Mouse (Mus musculus): ENCODE measurements around the gene Acadvl. TPM values are rescaled to one million over a fixed set of nuclear protein-coding genes. Genes with fewer than 3 reads are reported as not detected.

The Acadvl gene
- total RNA-seq, 1 experiment from 2014 or later: 43.7 TPM

DNA sequence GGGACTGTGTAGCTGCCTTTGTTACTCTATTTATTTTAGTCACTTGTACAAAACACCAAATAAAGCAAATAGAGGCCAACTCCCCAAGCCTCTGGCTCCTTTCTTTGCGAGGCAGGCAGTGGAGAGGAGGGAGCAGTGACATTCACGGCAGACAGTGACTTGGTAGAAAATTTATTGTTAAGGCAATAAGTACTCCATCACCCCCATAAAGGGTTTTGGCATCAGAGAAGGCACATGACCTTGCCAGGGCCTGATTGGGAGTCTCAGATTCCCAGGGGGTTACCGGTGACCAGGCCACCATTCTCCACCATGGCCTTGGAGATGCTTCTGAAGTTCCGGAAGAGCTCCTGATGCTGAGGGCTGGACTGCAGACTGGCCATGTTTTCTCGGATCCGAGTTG lies 5.2 kb downstream of the Acadvl start:
- ATAC-seq (replicated peaks; ENCODE audit: low read depth, poor library complexity, severe bottlenecking): no peak

DNA sequence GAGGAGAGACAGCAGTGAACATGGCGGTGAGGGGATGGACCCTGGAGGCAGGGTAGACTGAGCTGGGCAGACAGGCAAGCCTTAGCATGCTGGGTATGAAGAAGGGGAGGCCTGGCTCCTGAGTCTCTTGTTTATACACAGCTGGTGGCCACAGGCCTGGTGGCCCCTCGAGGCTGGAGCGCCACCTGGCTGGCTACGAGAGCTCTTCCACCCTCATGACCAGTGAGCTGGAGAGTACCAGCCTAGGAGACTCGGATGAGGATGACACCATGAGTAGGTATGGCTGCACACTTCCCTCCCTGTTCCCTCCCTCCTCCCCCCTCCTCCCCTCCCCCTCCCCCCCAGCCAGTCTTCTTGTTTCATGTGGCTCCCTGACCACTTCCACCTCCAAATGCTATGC lies 9.7 kb downstream of the Acadvl start:
- peak; percentile 52; the same call in 1 of the 2 replicates for ATAC-seq (replicated peaks; ENCODE audit: low read depth, poor library complexity, severe bottlenecking)

DNA sequence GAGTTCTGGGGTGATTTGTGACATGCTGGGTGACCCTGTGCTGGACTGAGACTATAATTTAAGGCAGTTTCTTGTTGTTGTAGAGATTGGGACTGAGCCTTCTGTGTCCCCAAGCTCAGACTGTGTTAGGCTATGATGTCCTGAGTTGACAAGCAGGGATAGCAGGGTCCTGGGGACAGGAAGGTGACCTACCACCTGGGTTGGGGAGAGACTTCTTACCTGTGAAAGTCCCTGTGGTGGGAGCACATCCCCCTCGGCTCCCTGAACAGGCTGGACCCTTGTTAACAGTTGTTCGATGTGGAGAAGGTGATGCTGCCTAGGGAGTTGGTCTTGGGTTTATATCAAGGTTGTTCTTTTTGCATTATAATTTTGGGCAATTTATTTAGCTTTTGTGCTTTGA lies 12.7 kb downstream of the Acadvl start:
- ATAC-seq (replicated peaks; ENCODE audit: low read depth, poor library complexity, severe bottlenecking): no peak

DNA sequence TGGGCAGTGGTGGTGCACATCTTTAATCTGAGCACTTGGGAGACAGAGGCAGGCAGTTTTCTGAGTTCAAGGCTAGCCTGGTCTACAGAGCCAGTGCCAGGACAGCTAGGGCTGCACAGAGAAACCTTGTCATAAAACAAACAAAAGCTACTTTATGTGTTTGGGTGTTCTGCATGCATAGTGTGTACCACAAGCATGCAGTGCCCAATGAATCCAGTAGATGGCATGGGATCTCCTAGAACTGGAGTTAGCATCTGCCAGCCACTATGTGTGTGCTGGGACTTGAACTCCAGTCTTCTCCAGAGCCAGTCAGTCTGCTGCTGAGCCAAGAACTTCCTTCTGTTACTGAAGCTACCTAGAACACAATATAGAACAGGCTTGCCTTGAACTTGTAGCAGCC lies 13.3 kb downstream of the Acadvl start:
- ATAC-seq (replicated peaks; ENCODE audit: low read depth, poor library complexity, severe bottlenecking): no peak

DNA sequence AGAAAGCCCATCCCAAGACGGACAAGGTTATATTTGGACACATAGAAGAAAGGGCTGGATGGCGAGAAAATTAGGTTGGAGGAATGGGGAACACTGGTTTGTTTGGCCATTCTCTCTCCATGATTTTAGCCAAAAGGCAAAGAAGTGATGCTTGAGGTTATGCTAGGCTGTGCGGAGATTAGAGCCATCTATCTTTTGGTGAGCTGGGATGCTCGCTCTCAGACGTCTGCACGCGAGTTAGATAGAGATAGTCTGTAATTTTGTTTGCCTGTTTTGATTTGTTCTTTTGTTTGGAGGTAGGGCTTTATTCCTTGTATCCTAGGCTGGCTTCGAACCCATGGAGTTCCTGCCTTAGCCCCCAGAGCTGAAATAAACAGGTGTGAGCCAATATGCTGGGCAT lies 14.1 kb downstream of the Acadvl start:
- ATAC-seq (replicated peaks; ENCODE audit: low read depth, poor library complexity, severe bottlenecking): no peak

DNA sequence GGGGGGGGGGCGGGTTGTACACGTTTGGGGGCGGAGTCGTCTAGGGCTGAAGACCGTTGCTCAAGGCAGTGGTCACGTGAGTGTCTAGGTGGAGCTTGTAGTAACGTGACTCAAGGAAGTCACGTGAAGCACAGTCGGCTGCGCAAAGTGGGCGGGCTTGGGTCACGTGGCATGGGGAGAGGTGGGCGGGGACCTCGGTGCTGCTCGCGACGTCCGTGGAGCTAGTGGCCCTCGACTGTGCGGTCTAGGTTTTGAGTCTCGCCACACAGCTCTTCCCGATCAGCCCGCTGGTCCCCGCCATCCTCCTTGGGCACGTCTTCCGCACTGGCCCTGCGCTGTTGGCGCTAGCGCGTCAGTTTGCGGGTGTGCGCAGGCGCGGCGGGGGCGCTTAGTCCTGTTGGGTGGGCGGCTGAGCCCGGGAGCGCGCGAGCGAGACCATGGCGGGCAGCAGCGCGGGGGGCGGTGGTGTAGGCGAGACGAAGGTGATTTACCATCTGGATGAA lies 14.8 kb downstream of the Acadvl start, which contains the start of gene Dvl2:
Gene Dvl2, plus strand, starts transcription at position 200 of the 503 bp plus-strand sequence.
- ATAC-seq (replicated peaks; ENCODE audit: low read depth, poor library complexity, severe bottlenecking): peak; percentile 63

DNA sequence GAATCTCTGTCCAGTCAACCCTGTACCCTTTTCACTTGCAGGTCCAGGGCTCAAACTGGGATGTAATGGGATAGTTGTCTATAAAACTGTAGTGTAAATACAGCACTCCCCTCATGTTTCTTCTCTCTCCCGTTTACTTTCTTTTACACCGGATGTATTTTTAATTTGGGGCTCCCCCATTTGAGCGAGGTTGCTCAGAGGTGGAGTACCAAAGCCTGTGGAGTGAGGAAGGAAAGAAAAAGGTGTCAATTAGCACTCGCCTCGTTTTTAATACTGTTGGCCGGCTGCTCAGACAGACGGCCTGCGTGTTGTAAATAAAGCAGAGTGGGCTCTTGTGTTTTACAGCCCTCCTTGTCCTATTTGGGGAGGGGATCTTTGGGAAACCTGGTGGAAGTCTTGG lies 15.5 kb downstream of the Acadvl start:
- ATAC-seq (replicated peaks; ENCODE audit: low read depth, poor library complexity, severe bottlenecking): no peak

DNA sequence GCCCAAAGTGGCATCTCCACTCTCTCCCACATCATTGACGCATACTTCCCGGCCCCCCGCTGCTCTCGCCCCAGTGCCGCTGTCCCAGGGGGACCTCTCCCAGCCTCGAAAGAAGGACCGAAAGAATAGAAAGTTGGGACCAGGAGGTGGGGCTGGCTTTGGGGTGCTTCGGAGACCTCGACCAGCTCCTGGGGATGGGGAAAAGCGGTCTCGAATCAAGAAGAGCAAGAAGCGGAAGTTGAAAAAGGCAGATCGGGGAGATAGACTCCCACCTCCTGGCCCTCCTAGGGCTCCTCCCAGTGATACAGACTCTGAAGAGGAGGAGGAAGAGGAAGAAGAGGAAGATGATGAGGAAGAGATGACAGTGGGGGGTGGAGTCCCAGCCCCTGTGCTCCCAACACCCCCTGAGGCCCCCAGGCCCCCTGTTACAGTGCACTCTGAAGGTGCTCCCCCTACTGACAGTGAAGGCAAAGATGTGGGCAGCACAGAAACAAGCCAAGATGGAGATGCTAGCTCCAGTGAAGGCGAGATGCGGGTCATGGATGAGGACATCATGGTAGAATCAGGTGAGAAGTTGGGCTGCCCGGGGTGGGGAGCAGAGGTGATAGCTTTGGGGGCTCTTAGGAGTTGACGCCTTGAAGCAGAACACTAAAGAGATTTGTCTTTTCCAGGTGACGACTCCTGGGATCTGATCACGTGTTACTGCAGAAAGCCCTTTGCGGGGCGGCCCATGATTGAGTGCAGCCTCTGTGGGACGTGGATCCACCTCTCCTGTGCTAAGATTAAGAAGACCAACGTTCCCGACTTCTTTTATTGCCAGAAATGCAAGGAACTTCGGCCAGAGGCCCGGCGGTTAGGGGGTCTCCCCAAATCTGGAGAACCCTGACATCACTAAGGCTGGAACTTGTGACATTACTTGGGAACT lies 16.4 kb downstream of the Acadvl start:
- ATAC-seq (replicated peaks; ENCODE audit: low read depth, poor library complexity, severe bottlenecking): no peak

DNA sequence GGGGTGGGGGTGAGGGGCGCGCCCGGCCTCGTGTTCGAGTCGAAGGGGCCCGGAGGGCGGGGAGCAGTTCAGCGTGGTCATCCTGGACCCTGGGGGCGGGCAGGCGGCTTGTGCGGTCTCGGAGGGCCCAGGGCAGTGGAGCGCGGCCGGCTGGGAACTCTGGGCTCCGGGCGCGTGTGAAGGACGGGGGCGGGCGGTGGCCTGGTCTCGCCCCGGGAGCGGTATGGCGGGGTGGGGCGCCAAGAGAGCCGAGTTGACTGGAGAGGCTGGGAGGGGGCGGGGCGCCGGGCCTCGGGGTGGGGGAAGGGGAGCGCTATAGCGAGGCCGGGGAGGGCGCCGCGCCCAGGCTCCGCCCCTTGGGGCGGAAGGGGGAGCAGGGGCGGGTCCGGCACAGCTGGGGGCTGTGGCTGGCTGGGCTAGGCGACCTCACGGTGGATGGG lies 18.1 kb downstream of the Acadvl start:
- 0 out of 2 replicates have a peak, but pooled peaks have one; percentile 9 for ATAC-seq (replicated peaks; ENCODE audit: low read depth, poor library complexity, severe bottlenecking)

DNA sequence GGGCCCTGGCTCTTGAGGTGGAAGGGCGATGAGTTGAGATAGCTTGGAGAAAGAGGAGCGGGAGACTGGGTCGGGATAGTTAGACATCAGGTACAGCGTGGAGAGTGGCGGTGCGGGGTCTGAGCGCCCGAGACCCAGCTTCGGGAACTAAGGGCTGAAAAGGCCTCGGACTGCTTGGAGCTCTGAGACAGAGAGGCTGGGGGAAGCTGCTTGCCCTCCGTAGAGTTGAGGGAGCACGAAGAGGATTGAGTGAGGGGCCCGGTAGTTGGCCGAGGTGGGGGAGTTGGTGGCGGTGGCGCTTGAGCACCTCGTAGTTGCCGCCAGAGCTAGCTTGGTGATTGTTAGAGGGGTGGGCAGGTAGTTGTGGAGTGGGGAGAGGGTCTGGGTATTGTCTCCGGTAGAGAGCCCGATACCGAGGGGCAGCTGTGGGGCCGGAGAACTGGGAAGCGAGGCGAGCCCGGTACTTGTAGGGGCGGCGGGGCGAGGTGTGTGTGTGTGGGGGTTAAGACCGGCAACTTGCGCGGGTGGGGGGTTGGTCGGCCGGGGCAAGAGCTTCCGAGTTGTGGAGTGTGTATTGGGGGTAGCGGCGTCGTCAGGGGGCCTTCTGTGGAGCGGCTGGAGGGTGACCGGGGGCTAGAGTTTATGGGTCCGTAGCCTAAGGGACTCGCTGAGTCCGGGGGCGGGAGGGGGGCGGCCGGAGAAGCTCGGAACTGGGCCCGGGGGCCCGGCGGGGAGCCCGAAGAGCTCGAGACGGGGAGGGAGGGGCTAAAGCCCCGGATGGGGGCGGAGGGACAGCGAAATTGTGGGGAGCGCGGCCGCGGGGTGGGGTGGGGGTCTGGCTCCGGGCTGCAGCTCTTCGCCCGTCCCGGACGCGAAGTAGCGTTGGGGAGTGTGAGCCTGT lies 18.8 kb downstream of the Acadvl start:
- ATAC-seq (replicated peaks; ENCODE audit: low read depth, poor library complexity, severe bottlenecking): no peak

DNA sequence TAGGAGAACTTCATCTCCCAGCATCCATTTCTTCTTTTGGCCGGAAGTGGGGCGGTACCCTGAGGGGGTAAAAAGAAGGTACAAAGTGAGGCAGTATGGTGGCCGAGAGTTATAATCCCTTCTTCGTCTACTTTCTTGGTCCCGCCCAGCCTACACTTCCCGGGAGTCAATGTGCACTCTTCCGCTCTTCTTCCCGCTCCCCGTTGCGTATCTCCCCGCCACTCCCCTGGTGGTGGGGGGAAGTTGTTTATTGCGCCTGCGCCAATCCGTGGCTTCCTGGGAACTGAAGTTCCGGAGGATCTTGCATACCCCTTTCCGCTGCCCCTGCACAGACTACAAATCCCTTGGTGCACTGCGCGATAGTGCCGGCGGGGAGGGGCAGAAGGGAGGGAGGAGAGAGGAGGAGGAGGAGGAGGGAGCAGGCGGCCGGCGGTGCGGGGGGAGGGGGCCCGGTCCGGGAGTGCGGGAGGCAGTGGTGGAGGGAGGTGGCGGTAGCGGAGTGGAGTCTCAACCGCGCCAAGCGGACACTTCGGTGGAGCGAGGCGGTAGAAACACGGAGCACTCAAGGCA lies 19.7 kb downstream of the Acadvl start, which contains the start of gene Phf23:
Gene Phf23, plus strand, starts transcription at position 387 of the 570 bp plus-strand sequence.
- peak; percentile 70 for ATAC-seq (replicated peaks; ENCODE audit: low read depth, poor library complexity, severe bottlenecking)

DNA sequence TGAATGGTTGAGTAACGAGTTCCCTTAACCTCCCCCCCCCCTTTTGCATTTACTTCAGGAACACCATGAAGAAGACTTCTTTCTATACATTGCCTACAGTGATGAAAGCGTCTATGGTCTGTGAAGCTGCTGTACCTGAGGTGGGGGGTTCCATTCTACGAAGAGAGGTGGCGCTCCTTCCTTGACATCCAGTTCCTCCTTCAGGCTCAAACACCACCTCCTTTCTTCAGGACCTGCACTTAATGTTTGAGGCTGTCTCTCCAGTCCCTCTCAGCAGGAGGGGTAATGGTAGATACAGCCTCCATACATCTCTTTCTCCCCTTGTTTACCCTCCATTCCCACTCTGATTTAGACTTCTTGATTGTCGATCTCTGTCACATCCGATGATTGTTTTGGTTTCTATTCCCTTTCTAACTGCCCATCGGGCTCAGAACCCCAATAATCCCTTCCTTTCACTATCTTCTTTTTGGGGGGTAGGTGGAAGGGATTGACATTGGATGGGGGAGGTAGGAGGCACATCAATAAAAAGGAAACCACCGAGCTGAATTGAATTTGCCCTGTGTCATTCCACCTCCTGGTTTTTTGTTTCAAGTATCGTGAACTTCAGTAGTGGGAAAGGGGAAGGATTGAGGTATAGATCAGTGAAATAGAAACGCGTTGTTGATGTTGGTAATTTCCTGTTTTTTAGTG lies 20.7 kb downstream of the Acadvl start:
- no peak for ATAC-seq (replicated peaks; ENCODE audit: low read depth, poor library complexity, severe bottlenecking)

DNA sequence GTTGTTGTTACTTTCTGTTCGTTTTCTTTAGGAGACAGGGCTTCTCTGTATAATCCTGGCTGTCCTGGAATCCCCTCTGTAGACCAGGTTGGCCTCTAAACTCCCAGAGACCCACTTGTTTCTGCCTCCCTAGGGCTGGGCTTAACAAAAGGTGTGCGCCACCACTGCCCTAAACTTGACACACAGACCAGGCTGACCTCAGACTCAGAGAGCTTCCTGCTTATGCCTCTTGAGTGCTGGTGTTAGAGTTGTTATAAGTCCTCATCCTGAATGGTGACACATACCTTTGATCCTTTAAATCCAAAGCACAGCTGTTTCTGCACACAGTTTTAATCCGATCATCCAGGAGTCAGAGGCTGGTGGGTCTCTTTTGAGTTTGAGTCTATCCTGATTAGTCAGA lies 22.3 kb downstream of the Acadvl start:
- ATAC-seq (replicated peaks; ENCODE audit: low read depth, poor library complexity, severe bottlenecking): no peak

DNA sequence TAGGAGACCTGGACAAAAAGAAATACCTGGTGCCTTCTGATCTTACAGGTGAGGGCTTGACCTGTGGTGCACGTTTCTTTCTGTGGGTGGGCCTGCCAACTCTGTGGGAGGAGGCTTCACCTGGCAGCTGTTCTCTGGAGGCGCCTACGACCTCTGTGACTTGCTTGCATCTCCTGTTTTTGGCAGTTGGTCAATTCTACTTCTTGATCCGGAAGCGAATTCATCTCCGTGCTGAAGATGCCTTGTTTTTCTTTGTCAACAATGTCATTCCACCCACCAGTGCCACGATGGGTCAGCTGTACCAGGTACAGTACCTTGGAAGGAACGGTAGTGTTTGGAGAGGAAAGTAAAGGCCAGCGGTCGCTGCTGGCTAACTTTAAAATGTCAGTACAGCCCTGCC lies 22.8 kb downstream of the Acadvl start:
- no peak for ATAC-seq (replicated peaks; ENCODE audit: low read depth, poor library complexity, severe bottlenecking)

DNA sequence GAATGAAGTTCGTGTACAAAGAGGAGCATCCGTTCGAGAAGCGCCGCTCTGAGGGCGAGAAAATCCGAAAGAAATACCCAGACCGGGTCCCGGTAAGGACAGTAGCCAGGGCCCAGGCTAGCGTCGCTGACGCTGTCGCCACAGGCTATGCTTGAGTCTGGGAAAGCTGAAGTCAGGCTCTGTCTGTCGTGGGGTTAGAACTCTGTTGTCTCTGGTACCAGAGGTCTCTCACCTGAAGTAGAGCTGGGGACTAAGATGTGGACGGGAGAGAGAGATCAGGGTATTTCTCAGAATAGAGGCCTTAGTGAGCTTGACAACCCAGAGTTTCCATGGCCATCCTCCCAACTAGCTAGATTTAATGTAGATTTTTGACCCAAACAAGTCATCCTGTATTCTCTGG lies 23.5 kb downstream of the Acadvl start:
- ATAC-seq (replicated peaks; ENCODE audit: low read depth, poor library complexity, severe bottlenecking): no peak

DNA sequence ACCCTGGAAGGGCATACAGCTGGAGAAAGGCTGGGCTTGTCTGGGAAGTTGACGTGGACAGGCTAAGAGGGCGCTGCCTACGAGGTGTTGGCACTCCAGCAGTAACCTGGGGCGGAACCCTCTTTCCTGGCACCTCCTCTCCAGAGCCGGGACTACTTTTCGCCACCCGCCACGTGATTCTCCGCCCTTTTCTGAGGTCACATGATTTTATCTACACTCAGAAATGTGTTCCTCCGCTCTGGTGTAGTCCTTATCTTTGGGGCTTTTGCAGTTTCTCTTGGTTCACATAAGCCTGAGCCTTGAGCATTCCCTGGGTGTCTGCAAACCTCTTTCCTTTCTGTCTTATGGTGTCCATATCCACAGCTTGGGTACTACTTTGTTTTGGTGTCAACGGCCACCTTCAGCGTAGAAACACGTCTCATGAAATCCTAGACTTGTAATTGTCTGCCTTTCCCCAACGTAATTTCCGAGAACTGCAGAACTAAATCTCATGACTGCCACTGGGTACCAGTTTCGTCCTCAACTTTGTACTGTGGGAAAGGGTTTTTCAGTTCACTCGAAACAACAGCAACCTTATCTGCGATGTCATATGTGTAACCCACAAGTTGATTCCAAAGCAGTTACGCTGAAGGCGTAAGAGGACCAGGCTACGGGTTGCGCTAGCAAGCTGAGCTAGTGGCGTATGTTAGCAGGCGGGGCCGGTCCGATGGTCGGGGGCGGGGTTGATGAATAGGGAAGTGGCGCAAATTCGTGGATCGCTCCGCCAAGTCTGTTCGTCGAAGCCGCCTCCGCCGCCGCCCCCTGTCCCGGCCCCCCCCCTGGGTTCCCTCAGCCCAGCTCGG lies 24.1 kb downstream of the Acadvl start, which contains the start of gene Gabarap:
Gene Gabarap, plus strand, starts transcription at position 294 of the 842 bp plus-strand sequence.
- peak; percentile 69 for ATAC-seq (replicated peaks; ENCODE audit: low read depth, poor library complexity, severe bottlenecking)

DNA sequence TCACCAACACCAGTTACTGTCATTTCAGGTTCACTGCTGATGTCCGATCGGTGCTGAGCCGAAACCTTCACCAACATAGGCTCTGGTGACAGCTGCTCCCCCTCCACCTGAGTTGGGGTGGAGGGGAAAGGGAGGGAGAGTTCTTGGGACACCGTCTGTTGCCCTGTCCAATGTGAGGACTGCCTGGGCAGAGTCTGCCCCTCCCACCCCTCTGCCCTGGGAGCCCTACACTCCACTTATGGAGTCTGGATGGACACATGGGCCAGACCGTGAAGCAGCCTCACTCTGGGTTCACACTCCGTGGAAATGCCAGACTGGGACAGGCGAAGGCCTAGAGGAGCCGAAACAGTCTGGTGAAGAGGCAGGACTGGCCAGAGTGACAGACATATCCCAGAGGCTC lies 25.3 kb downstream of the Acadvl start:
- no peak for ATAC-seq (replicated peaks; ENCODE audit: low read depth, poor library complexity, severe bottlenecking)

DNA sequence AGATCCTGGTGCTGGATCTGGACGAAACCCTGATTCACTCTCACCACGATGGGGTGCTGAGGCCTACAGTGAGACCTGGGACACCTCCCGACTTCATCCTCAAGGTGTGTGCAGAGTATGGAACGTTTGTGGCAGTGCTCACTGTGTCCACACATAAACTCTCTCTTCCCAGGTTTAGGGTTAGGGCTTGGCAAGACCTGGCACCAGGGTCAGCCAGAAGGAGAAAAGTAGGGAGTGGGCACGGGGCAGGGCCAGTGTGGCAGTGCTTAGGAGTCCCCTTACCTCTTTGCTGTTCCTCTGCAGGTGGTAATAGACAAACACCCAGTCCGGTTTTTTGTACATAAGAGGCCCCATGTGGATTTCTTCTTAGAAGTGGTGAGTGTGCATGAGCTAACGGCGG lies 30.8 kb downstream of the Acadvl start:
- ATAC-seq (replicated peaks; ENCODE audit: low read depth, poor library complexity, severe bottlenecking): no peak

DNA sequence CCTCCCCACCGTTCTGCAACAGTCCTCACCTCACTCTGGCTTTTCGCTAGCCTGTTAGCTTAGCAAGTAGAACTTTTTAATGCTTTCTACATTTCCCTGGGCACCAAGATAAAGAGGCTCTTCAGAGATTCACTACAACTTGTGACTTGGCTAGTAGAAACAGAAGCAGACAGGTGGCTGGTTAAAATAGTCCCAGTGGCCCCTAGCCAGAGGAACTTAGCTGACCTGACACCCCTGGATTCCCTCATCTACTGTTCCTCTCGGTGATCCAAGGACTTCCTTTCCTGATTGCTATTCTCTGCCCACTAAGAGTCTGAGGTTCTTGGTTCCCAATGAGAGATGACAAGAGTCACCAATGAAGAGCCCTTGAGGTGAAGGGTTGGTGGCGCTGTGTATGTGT lies 31.8 kb downstream of the Acadvl start:
- no peak for ATAC-seq (replicated peaks; ENCODE audit: low read depth, poor library complexity, severe bottlenecking)

Data from common myeloid progenitor, adult 5-6 weeks (primary cell).